Mouse (Mus musculus) cerebellum, adult 2 months (tissue): Measurements from ENCODE around the gene Acvrl1.

Experiments
- CTCF ChIP-seq: fragments of 200-500 bp; IDR thresholded peaks from 2 replicates; pipeline ENCODE4 v1.5.1; 2011; ENCODE audit warnings: low read depth, mild to moderate bottlenecking, control low read depth, low read length, moderate library complexity, borderline replicate concordance; ENCODE audit not compliant: insufficient read depth
- POLR2A ChIP-seq: fragments of 200-500 bp; IDR thresholded peaks from 2 replicates; pipeline ENCODE4 v1.6.1; 2011; ENCODE audit warnings: low read length, control low read depth, borderline replicate concordance; ENCODE audit not compliant: insufficient read depth

- TF ChIP-seq POLR2A (no peak), CTCF (no peak)
Observed at GRCm38 (mm10) chr15:101084499-101084898, 43.8 kb upstream of the Acvrl1 start.
